Mouse (Mus musculus) heart, postnatal 25 days (tissue): Measurements from ENCODE around the gene Mns1. TPM values are rescaled to one million over a fixed set of nuclear protein-coding genes. Genes with fewer than 3 reads are reported as not detected.
A peak's percentile ranks its signal among the peaks of the same experiment; 100 is the strongest.
"Not testable (repeated sequence)": the region's sequence is repeated elsewhere in the genome, so short reads cannot be mapped to it uniquely, and the experiment has no call there.

ENCODE experiments used
- DNase-seq: peaks from one replicate; pipeline ENCODE4 v3.0.0; 2022; ENCODE audit warnings: low spot score
- intact Hi-C: fragments of 180-260 bp; cut with DNase I; formaldehyde crosslinking; loops from one replicate; pipeline ENCODE4 v1.15.1; 2025
- total RNA-seq, 2 experiments: library from RNA; stranded (reverse); gene quantifications; 2 replicates each; pipeline ENCODE4 v1.2.3; 2021

Mns1 gene
- total RNA-seq, 2 experiments from 2014 or later, result 0.11 to 0.13 TPM

GRCm38 (mm10) chr9:72422284-72422683, 15.5 kb upstream of the Mns1 start:
- DNase-seq, result no peak
- intact Hi-C loops, result no loop called here

- intact Hi-C loops, result no loop called here
- DNase-seq, result no peak
Measured at GRCm38 (mm10) chr9:72422753-72423152, 15.1 kb upstream of the Mns1 start.

DNA sequence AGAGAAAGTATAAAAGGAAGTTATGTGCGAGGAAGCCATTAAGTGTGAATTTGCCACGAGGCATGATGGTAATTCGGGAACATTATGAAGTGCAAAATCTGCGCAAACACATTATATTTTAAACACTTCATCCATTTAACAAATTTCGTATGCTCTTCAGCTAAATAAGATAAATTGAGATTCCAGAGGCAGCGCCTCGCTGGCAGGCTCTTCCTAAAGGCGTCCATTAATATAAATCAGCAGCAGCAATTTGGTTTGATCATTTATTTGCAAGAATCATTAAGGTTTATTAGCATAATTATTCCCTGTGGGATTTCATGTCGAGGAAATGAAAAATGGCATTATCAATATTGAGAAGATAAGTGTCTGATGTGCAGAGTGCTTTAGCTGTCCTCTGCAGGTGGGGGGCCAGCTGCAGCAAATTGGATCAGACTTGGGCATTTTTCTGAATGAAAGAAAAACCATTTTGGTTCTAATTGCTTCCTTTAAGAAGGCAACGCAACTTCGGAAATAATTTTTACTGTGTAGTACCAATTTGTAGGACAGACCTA, 12.4 kb upstream of the Mns1 start:
- intact Hi-C loops, result no loop called here
- DNase-seq, result no peak

DNA sequence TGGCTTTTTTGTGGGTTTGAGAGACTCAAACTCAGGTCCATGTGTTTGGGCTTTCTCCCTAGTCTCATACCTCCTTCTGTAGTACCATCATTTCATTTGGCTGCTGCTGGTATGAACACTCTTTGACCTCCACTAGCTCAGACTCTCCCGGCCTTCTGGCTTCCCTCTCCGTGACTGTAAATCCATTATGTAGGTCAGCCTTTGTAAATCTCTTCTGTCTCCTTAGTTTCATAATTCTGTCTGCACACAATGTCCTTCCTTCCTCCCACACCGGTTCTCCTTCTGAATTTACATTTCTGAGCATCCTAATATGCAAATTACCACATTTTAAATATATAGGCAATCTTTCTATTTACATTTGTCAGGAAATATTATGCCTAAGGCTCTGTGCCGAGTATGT, 9.9 kb upstream of the Mns1 start:
- intact Hi-C loops, result no loop called here
- no peak for DNase-seq

- intact Hi-C loops, result no loop called here
Measured at GRCm38 (mm10) chr9:72434876-72435275, 2.9 kb upstream of the Mns1 start.

DNA sequence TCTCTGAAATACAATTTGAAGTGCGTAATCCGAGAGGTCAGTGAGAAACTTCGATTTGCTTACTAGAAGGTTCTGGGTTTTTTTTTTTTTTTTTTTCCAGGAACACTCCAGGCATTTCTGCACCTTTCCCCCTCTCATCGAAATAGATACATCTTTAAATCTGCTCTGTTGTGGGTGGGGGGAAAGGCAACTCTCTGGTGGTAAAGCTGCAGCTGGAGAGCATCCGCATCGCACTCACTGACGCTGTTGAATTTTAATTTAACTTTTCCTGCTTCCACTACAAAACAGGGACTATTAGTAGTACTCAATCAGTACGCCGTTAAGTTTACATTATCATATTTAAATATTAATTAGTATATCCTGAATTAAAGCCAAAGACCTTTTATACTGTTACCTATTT, 938 bp downstream of the Mns1 start:
- intact Hi-C loops, result no loop called here
- no peak for DNase-seq

More at GRCm38 (mm10) chr9:72434876-72435275, 2.9 kb upstream of the Mns1 start:
- DNase-seq, result no peak

- no peak for DNase-seq
- intact Hi-C loops, result no loop called here
Measured at GRCm38 (mm10) chr9:72440358-72440757, 2.5 kb downstream of the Mns1 start.

DNA sequence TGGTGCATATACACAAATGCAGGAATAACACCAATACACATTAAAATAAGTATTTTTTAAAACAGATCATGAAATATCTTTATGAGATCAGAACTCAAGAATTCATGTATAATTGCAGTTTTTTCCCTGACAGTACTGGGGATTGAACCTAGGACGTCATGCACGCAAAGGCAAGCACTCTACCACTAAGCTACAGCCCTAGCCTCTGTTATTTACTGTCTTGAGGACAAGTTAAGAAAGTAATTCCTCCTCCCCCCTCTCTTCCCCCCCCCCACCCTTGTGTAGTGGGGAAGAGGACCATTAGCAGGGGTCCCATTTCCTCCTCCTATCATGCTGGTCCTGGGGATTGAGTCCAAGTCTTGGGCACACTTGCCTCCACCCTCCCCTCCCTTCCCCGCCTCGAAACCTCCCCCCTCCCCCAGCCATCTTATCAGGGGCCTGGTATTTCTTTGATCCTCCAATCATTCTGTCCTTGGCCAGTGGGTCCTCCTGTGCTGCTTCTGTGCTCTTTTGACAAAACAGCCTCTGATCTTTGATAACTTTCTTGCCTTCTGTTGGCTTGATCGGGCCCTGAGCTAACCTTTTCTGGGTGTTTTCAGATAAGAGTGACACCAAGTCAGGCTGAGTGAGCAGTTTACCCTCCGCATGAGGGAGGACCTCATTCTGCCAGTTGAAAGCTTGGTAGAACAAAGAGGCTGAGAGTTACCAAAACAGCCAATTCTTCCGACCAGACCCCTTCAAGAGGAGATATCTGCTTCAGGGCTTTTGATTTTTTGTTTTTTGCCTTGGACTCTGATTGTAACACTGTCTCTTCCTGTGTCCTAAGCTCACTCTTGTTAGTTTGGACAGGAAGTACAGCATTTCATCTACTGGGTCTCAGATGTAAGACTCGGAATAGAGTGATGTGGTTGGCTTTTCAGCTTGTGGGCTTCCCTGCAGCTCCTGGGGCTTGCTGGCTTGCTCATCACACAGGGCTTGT, 3.4 kb downstream of the Mns1 start:
- intact Hi-C loops, result no loop called here

DNA sequence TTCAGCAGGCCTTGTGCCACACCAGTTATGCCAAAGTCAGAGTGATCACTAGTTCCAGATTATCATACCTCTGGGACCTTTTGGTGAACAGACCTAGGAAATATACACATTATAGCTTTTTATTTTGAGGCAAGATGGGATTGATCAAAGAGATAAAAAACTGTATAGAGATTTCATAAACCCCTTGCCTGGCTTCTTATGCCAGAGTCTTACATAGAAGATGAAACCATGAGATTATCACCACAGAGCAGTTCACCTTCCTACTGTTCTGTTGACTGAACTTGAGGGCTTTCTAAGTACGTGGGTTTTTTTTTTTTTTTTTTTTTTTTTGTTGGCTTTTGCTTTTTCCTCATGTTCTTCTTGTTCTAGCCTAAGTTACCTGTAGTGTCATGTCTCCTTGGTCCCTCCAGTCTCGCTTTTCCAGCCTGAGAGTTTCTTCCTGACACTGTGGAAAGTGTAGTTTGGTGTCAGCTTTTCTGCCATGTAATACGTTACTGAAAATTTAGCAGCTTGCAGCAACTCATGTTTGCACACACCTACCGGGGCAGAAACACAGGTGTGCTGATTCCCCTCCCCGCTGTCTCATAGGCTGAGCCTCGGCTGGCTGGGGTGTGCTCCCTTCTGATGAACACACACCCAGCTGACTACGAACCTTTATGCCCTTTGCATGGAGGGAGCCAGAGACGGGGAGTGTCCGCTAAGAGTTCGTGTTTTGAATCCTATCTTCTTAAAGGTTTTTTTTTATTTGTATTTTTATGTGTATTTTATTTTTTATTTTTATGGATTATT, 4.3 kb downstream of the Mns1 start:
- DNase-seq, result no peak
- intact Hi-C loops, result no loop called here

More for the DNA sequence above, 3.4 kb downstream of the Mns1 start:
- DNase-seq, result no peak

DNA sequence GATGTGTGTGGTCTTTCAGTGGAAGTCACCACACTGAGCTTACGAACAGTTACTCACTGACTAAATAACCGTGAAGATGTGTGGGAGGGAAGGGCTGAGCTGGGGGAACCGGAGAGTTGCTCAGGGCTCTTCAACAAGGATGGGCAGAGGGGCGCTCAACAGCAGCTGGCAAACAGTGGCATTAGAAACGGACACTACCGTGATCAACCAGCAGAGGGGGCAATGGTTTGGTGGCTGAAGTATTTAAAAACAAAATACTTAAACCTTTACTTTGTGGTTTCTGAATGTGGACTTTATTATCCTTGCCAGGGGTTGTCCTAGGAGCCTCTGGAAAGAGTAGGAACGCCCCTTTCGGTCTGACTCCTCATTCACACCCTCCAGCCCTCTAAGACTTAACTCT, 10.2 kb downstream of the Mns1 start:
- intact Hi-C loops, result no loop called here
- no peak for DNase-seq

DNA sequence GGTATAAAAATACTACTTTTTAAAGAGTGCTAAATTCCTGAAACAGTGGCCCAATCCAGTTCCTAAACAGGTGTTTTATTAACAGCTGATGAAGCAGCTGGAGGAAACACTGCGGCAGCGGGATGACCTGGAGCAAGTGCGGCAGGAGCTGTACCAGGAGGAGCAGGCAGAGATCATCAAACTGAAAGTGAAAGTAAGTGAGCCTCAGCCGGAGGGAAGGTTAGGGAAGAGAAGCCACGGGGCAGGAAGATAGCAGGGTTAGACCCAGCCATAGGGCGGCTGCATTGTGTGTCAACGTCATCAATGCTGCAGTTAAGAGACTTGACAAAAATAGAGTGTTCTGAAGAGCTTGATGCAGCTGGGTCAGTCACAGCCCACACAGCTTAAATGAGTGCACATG, 11.6 kb downstream of the Mns1 start:
- DNase-seq, result peak; percentile 7
- intact Hi-C loops, result no loop called here

GRCm38 (mm10) chr9:72449841-72450240, 12.0 kb downstream of the Mns1 start:
- intact Hi-C loops, result loop anchor here (10.0 kb wide), 1 partner anchor 145 kb away; no protein-coding TSS in a partner anchor
- no peak for DNase-seq

DNA sequence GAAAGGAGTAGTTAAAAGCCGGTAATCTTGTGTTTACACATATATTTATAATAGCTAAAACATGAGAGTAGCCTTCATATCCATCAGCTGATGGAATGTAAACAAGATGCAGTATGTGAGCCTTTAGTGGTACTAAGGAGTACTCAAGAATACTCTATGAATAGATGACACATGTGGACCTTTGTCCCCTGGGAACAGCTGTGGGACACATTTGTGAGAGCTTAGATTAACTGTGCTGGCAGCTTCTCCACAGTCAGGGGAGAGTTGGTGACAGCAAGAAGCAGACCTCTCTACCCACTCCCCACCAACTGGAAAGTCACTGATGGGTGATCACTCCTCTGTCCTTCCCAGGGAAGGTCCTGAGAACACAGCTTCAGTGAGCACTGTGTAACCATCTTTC, 12.6 kb downstream of the Mns1 start:
- DNase-seq, result no peak
- intact Hi-C loops, result loop anchor here (10.0 kb wide), 1 partner anchor 144 kb away; no protein-coding TSS in a partner anchor

- no peak for DNase-seq
- intact Hi-C loops, result loop anchor here (10.0 kb wide), 1 partner anchor 144 kb away; no protein-coding TSS in a partner anchor
Measured at GRCm38 (mm10) chr9:72451111-72451510, 13.3 kb downstream of the Mns1 start.

- intact Hi-C loops, result loop anchor here (10.0 kb wide), 1 partner anchor 141 kb away; no protein-coding TSS in a partner anchor
Measured at GRCm38 (mm10) chr9:72454281-72454680, 16.5 kb downstream of the Mns1 start.

GRCm38 (mm10) chr9:72456374-72456773, 18.6 kb downstream of the Mns1 start:
- DNase-seq, result no peak
- intact Hi-C loops, result loop anchor here (5.0 to 10.0 kb wide), 3 partner anchors 76 to 216 kb away; partner anchors contain the start of gene Rfx7

More at GRCm38 (mm10) chr9:72454281-72454680, 16.5 kb downstream of the Mns1 start:
- DNase-seq, result not testable (repeated sequence)

DNA sequence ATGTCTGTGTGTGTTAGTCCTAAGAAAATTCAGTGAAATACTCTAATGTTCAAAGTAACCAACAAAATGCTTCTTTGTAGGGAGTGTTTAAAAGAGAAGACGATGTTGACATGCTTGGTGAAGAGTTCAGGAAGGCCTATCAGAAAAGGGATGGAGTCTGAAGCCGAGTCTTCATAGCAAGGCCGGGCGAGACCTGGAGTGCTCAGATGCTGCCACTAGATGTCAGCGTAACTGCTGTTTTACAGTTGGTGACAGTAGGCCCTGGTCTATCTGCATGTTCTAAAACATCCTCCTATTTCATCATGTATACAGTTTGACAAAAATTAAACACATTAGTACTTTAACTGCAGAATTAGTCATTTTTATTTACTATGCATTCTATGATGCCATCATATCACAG, 20.4 kb downstream of the Mns1 start:
- DNase-seq, result no peak
- intact Hi-C loops, result loop anchor here (5.0 to 10.0 kb wide), 3 partner anchors 74 to 214 kb away; partner anchors contain the start of gene Rfx7

- no peak for DNase-seq
Measured at GRCm38 (mm10) chr9:72459703-72460102, 21.9 kb downstream of the Mns1 start.

DNA sequence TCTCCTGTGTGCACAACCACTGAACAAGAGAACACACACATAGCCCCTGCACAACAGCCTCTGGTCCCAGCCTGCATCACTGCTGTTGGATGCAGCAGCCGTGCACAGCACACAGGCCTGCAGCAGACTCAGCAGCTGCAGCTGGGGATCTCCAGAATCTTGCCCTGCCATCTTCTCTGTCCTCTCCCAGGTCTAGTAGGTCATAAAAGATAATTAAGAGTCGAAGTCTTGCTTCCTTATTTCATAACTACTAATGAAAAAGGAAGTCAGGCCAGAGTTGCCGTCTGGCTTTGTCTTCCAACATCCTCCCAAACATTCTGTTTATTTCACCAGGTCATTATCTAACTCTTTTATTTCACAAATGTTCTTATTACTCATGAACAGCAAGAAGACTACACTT, 23.0 kb downstream of the Mns1 start:
- no peak for DNase-seq
- intact Hi-C loops, result no loop called here

More at GRCm38 (mm10) chr9:72459703-72460102, 21.9 kb downstream of the Mns1 start:
- intact Hi-C loops, result loop anchor here (5.0 to 10.0 kb wide), 3 partner anchors 73 to 213 kb away; partner anchors contain the start of gene Rfx7

- DNase-seq, result no peak
Measured at GRCm38 (mm10) chr9:72462427-72462826, 24.6 kb downstream of the Mns1 start.

More at GRCm38 (mm10) chr9:72462427-72462826, 24.6 kb downstream of the Mns1 start:
- intact Hi-C loops, result no loop called here
